Mouse (Mus musculus): Measurements from ENCODE around the gene Prkn. TPM values are rescaled to one million over a fixed set of nuclear protein-coding genes. Genes with fewer than 3 reads are reported as not detected.
A peak's percentile ranks its signal among the peaks of the same experiment; 100 is the strongest.
"Not testable (repeated sequence)": the region's sequence is repeated elsewhere in the genome, so short reads cannot be mapped to it uniquely, and the experiment has no call there.

The Prkn gene
- polyA plus RNA-seq, 1 experiment, result 21.7 TPM

GRCm38 (mm10) chr17:11161436-11161835, 321.3 kb downstream of the Prkn start:
- peaks cover 7% of the 10 kb centered on the region; the same call in 1 of the 2 replicates for H3K4me1 ChIP-seq (ENCODE audit: control insufficient read depth, insufficient read depth, low read length)
- no peak overlapping the region for H3K4me3 ChIP-seq (ENCODE audit: insufficient read depth, low read length)
- H3K27ac ChIP-seq (ENCODE audit: insufficient read depth, low read length), result no peak overlapping the region
- TF ChIP-seq CTCF (IDR thresholded peaks at IDR 0.05; ENCODE audit: extremely low read depth, insufficient read depth, low read length) (no peak), POLR2A (IDR thresholded peaks at IDR 0.05; ENCODE audit: extremely low read depth, insufficient read depth, low read length) (no peak)

GRCm38 (mm10) chr17:11162770-11163169, 322.6 kb downstream of the Prkn start:
- Histone ChIP-seq H3K4me1 (ENCODE audit: control insufficient read depth, insufficient read depth, low read length) (peaks cover 5% of the 10 kb centered on the region; the same call in 1 of the 2 replicates), H3K27ac (ENCODE audit: insufficient read depth, low read length) (no peak overlapping the region), H3K4me3 (ENCODE audit: insufficient read depth, low read length) (no peak overlapping the region)
- no peak for TF ChIP-seq CTCF (IDR thresholded peaks at IDR 0.05; ENCODE audit: extremely low read depth, insufficient read depth, low read length)
- no peak for TF ChIP-seq POLR2A (IDR thresholded peaks at IDR 0.05; ENCODE audit: extremely low read depth, insufficient read depth, low read length)

- Histone ChIP-seq H3K4me1 (ENCODE audit: control insufficient read depth, insufficient read depth, low read length) (no peaks in the 10 kb centered on the region; the same call in 1 of the 2 replicates), H3K4me3 (ENCODE audit: insufficient read depth, low read length) (no peak overlapping the region), H3K27ac (ENCODE audit: insufficient read depth, low read length) (no peak overlapping the region)
- TF ChIP-seq CTCF (IDR thresholded peaks at IDR 0.05; ENCODE audit: extremely low read depth, insufficient read depth, low read length), result no peak
- no peak for TF ChIP-seq POLR2A (IDR thresholded peaks at IDR 0.05; ENCODE audit: extremely low read depth, insufficient read depth, low read length)
Measured at GRCm38 (mm10) chr17:11187356-11187755, 347.2 kb downstream of the Prkn start.

- no peaks in the 10 kb centered on the region; the same call in 1 of the 2 replicates for H3K4me1 ChIP-seq (ENCODE audit: control insufficient read depth, insufficient read depth, low read length)
- H3K27ac ChIP-seq (ENCODE audit: insufficient read depth, low read length), result no peak overlapping the region
- TF ChIP-seq POLR2A (IDR thresholded peaks at IDR 0.05; ENCODE audit: extremely low read depth, insufficient read depth, low read length), result no peak
- no peak for TF ChIP-seq CTCF (IDR thresholded peaks at IDR 0.05; ENCODE audit: extremely low read depth, insufficient read depth, low read length)
Measured at GRCm38 (mm10) chr17:11188494-11188893, 348.3 kb downstream of the Prkn start.

GRCm38 (mm10) chr17:11190306-11190705, 350.1 kb downstream of the Prkn start:
- no peak overlapping the region for H3K4me3 ChIP-seq (ENCODE audit: insufficient read depth, low read length)
- no peak for TF ChIP-seq CTCF (IDR thresholded peaks at IDR 0.05; ENCODE audit: extremely low read depth, insufficient read depth, low read length)
- TF ChIP-seq POLR2A (IDR thresholded peaks at IDR 0.05; ENCODE audit: extremely low read depth, insufficient read depth, low read length), result no peak
- no peak overlapping the region for H3K27ac ChIP-seq (ENCODE audit: insufficient read depth, low read length)

More at GRCm38 (mm10) chr17:11188494-11188893, 348.3 kb downstream of the Prkn start:
- no peak overlapping the region for H3K4me3 ChIP-seq (ENCODE audit: insufficient read depth, low read length)

GRCm38 (mm10) chr17:11198134-11198533, 357.9 kb downstream of the Prkn start:
- no peak overlapping the region for H3K4me3 ChIP-seq (ENCODE audit: insufficient read depth, low read length)
- TF ChIP-seq POLR2A (IDR thresholded peaks at IDR 0.05; ENCODE audit: extremely low read depth, insufficient read depth, low read length), result no peak
- TF ChIP-seq CTCF (IDR thresholded peaks at IDR 0.05; ENCODE audit: extremely low read depth, insufficient read depth, low read length), result no peak
- H3K4me1 ChIP-seq (ENCODE audit: control insufficient read depth, insufficient read depth, low read length), result no peaks in the 10 kb centered on the region
- H3K27ac ChIP-seq (ENCODE audit: insufficient read depth, low read length), result no peak overlapping the region

More at GRCm38 (mm10) chr17:11190306-11190705, 350.1 kb downstream of the Prkn start:
- no peaks in the 10 kb centered on the region; the same call in 1 of the 2 replicates for H3K4me1 ChIP-seq (ENCODE audit: control insufficient read depth, insufficient read depth, low read length)

GRCm38 (mm10) chr17:11209063-11209462, 368.9 kb downstream of the Prkn start:
- H3K4me3 ChIP-seq (ENCODE audit: insufficient read depth, low read length); H3K4me1 ChIP-seq (ENCODE audit: control insufficient read depth, insufficient read depth, low read length); H3K27ac ChIP-seq (ENCODE audit: insufficient read depth, low read length): not testable (repeated sequence)

- H3K27ac ChIP-seq (ENCODE audit: insufficient read depth, low read length), result peak overlapping the region; percentile 4; the same call in 1 of the 2 replicates
- TF ChIP-seq POLR2A (IDR thresholded peaks at IDR 0.05; ENCODE audit: extremely low read depth, insufficient read depth, low read length), result no peak
- no peak for TF ChIP-seq CTCF (IDR thresholded peaks at IDR 0.05; ENCODE audit: extremely low read depth, insufficient read depth, low read length)
- peaks cover 6% of the 10 kb centered on the region for H3K4me1 ChIP-seq (ENCODE audit: control insufficient read depth, insufficient read depth, low read length)
- no peak overlapping the region for H3K4me3 ChIP-seq (ENCODE audit: insufficient read depth, low read length)
Measured at GRCm38 (mm10) chr17:11211006-11211405, 370.8 kb downstream of the Prkn start.

GRCm38 (mm10) chr17:11211591-11211990, 371.4 kb downstream of the Prkn start:
- peak overlapping the region; percentile 52 for H3K27ac ChIP-seq (ENCODE audit: insufficient read depth, low read length)

GRCm38 (mm10) chr17:11213689-11214088, 373.5 kb downstream of the Prkn start:
- Histone ChIP-seq H3K4me3 (ENCODE audit: insufficient read depth, low read length) (no peak overlapping the region), H3K27ac (ENCODE audit: insufficient read depth, low read length) (peak overlapping the region; percentile 85), H3K4me1 (ENCODE audit: control insufficient read depth, insufficient read depth, low read length) (peaks cover 10% of the 10 kb centered on the region)
- TF ChIP-seq CTCF (IDR thresholded peaks at IDR 0.05; ENCODE audit: extremely low read depth, insufficient read depth, low read length), result no peak

More at GRCm38 (mm10) chr17:11211591-11211990, 371.4 kb downstream of the Prkn start:
- H3K4me1 ChIP-seq (ENCODE audit: control insufficient read depth, insufficient read depth, low read length), result peaks cover 6% of the 10 kb centered on the region
- TF ChIP-seq CTCF (IDR thresholded peaks at IDR 0.05; ENCODE audit: extremely low read depth, insufficient read depth, low read length) (no peak), POLR2A (IDR thresholded peaks at IDR 0.05; ENCODE audit: extremely low read depth, insufficient read depth, low read length) (no peak)
- H3K4me3 ChIP-seq (ENCODE audit: insufficient read depth, low read length), result no peak overlapping the region
